Mouse (Mus musculus) layer of hippocampus, adult 9-11 months (tissue): ENCODE measurements around the gene Plekhg1.
A peak's percentile ranks its signal among the peaks of the same experiment; 100 is the strongest.

Experiments used
- DNase-seq: peaks from one replicate; pipeline ENCODE4 v3.0.0; 2022

Plekhg1 gene

GRCm38 (mm10) chr10:3743069-3743468 is 2.9 kb downstream of the Plekhg1 start:
- no peak for DNase-seq

- peak; percentile 52 for DNase-seq
Observed at GRCm38 (mm10) chr10:3743826-3744225, 3.7 kb downstream of the Plekhg1 start.

GRCm38 (mm10) chr10:3746794-3747518 is 6.8 kb downstream of the Plekhg1 start:
- no peak for DNase-seq

- no peak for DNase-seq
Observed at GRCm38 (mm10) chr10:3749580-3749979, 9.4 kb downstream of the Plekhg1 start.

GRCm38 (mm10) chr10:3761992-3762391 is 21.8 kb downstream of the Plekhg1 start:
- DNase-seq: no peak

- no peak for DNase-seq
Observed at GRCm38 (mm10) chr10:3763199-3763598, 23.0 kb downstream of the Plekhg1 start.

GRCm38 (mm10) chr10:3769131-3769530 is 29.0 kb downstream of the Plekhg1 start:
- no peak for DNase-seq

- no peak for DNase-seq
Observed at GRCm38 (mm10) chr10:3774330-3774729, 34.2 kb downstream of the Plekhg1 start.

- no peak for DNase-seq
Observed at GRCm38 (mm10) chr10:3776761-3777160, 36.6 kb downstream of the Plekhg1 start.

GRCm38 (mm10) chr10:3785362-3785761 is 45.2 kb downstream of the Plekhg1 start:
- DNase-seq: no peak

GRCm38 (mm10) chr10:3786531-3786930 is 46.4 kb downstream of the Plekhg1 start:
- no peak for DNase-seq

- no peak for DNase-seq
Observed at GRCm38 (mm10) chr10:3787006-3787405, 46.8 kb downstream of the Plekhg1 start.

GRCm38 (mm10) chr10:3793825-3794224 is 53.7 kb downstream of the Plekhg1 start:
- no peak for DNase-seq

GRCm38 (mm10) chr10:3799455-3799854 is 59.3 kb downstream of the Plekhg1 start:
- DNase-seq: no peak

GRCm38 (mm10) chr10:3801254-3801653 is 61.1 kb downstream of the Plekhg1 start:
- no peak for DNase-seq

GRCm38 (mm10) chr10:3805334-3805733 is 65.2 kb downstream of the Plekhg1 start:
- no peak for DNase-seq

GRCm38 (mm10) chr10:3807980-3808379 is 67.8 kb downstream of the Plekhg1 start:
- DNase-seq: no peak

GRCm38 (mm10) chr10:3810476-3811273 is 70.5 kb downstream of the Plekhg1 start:
- no peak for DNase-seq

- DNase-seq: peak; percentile 59
Observed at GRCm38 (mm10) chr10:3818940-3819701, 79.0 kb downstream of the Plekhg1 start.

GRCm38 (mm10) chr10:3823826-3824225 is 83.7 kb downstream of the Plekhg1 start:
- no peak for DNase-seq

GRCm38 (mm10) chr10:3826043-3826442 is 85.9 kb downstream of the Plekhg1 start:
- no peak for DNase-seq

- no peak for DNase-seq
Observed at GRCm38 (mm10) chr10:3827368-3827767, 87.2 kb downstream of the Plekhg1 start.

GRCm38 (mm10) chr10:3829472-3829871 is 89.3 kb downstream of the Plekhg1 start:
- DNase-seq: no peak
